In genomic region chr9:23222492-23222840, GRCm38 (mm10) we compare ENCODE assay signal across 8 mouse cellular contexts. TPM values are rescaled to one million over a fixed set of nuclear protein-coding genes. Genes with fewer than 3 reads are reported as not detected.
DNase-seq lines count a peak whose midpoint lies in the region; ATAC-seq and TF ChIP-seq lines count a peak whose summit lies in the region.

No protein-coding gene starts in this region.

- H3K27ac ChIP-seq in heart, adult 2 months = peak overlapping the region; percentile 50; the same call in 1 of the 2 replicates
- H3K27ac ChIP-seq in forebrain, embryonic 16.5 days (ENCODE audit: low read length) = peak overlapping the region; percentile 82
- H3K27ac ChIP-seq in intestine, postnatal 0 days (ENCODE audit: low read depth, low read length) = no peak overlapping the region
- H3K27ac ChIP-seq in liver, postnatal 0 days (ENCODE audit: low read depth) = no peak overlapping the region

- TF ChIP-seq EP300 in heart, adult 2 months (IDR thresholded peaks at IDR 0.05; ENCODE audit: insufficient read depth, low read depth, low read length) = no peak
- no peak for TF ChIP-seq EP300 in liver, postnatal 0 days (IDR thresholded peaks at IDR 0.05; ENCODE audit: low read depth)

- no peak for TF ChIP-seq CTCF in heart, adult 2 months (IDR thresholded peaks at IDR 0.05)
- TF ChIP-seq CTCF in intestine, postnatal 0 days (IDR thresholded peaks at IDR 0.05; ENCODE audit: low read depth) = no peak
- no peak for TF ChIP-seq CTCF in liver, postnatal 0 days (IDR thresholded peaks at IDR 0.05; ENCODE audit: low read depth)

- H3K9me3 ChIP-seq in forebrain, embryonic 16.5 days (ENCODE audit: control insufficient read depth, low read length) = no peaks in the 10 kb centered on the region
- no peaks in the 10 kb centered on the region for H3K9me3 ChIP-seq in intestine, postnatal 0 days (ENCODE audit: control insufficient read depth)
- H3K9me3 ChIP-seq in liver, postnatal 0 days (ENCODE audit: low read length) = no peaks in the 10 kb centered on the region

- no peaks in the 10 kb centered on the region for H3K36me3 ChIP-seq in heart, adult 2 months (ENCODE audit: control insufficient read depth, insufficient read depth, low read length)
- H3K36me3 ChIP-seq in forebrain, embryonic 16.5 days (ENCODE audit: control insufficient read depth, insufficient read depth) = no peaks in the 10 kb centered on the region
- no peaks in the 10 kb centered on the region for H3K36me3 ChIP-seq in intestine, postnatal 0 days (ENCODE audit: control insufficient read depth, insufficient read depth)
- H3K36me3 ChIP-seq in liver, postnatal 0 days (replicated peaks; ENCODE audit: insufficient read depth, low read length) = no peaks in the 10 kb centered on the region

- H3K79me2 ChIP-seq in heart, adult 2 months (replicated peaks; ENCODE audit: control insufficient read depth, insufficient read depth, low read length) = no peaks in the 10 kb centered on the region

- under 1% methylated on average over 26 of the region's 26 CpGs for WGBS in heart, adult 2 months
- under 1% methylated on average over 26 of the region's 26 CpGs for WGBS in forebrain, embryonic 16.5 days
- 0% methylated on average over 26 of the region's 26 CpGs for WGBS in intestine, postnatal 0 days
- 1% methylated on average over 25 of the region's 26 CpGs for WGBS in liver, postnatal 0 days (ENCODE audit: insufficient replicate concordance)

- H3K4me3 ChIP-seq in heart, adult 2 months = peak overlapping the region; percentile 72
- peak overlapping the region; percentile 82 for H3K4me3 ChIP-seq in forebrain, embryonic 16.5 days (replicated peaks; ENCODE audit: low read length)
- H3K4me3 ChIP-seq in intestine, postnatal 0 days (ENCODE audit: low read depth, low read length) = peak overlapping the region; percentile 66
- H3K4me3 ChIP-seq in liver, postnatal 0 days (ENCODE audit: low read depth, low read length) = peak overlapping the region; percentile 56

- peak; percentile 69 for ATAC-seq in forebrain, embryonic 16.5 days
- peak; percentile 69 for ATAC-seq in intestine, postnatal 0 days
- ATAC-seq in liver, postnatal 0 days = peak; percentile 54

- intact Hi-C loops in heart, adult 2 months (cut with DNase I) = no loop called here

- DNase-seq in heart, adult 2 months = peak; percentile 52 to 57
- no peak for DNase-seq in heart, adult 11 months
- peak; percentile 43 for DNase-seq in brain, adult 2 months (ENCODE audit: low read depth, low spot score)
- peak; percentile 35 for DNase-seq in liver, postnatal 0 days
- DNase-seq in ovary, adult 18-20 months (ENCODE audit: low spot score) = peak; percentile 44
- no peak for DNase-seq in B cell, adult 2 months

- H3K4me2 ChIP-seq in forebrain, embryonic 16.5 days (ENCODE audit: low read length) = peak overlapping the region; percentile 98
- H3K4me2 ChIP-seq in intestine, postnatal 0 days (replicated peaks; ENCODE audit: low read depth) = peak overlapping the region; percentile 98
- peak overlapping the region; percentile 79 for H3K4me2 ChIP-seq in liver, postnatal 0 days (ENCODE audit: low read depth, low read length)

- H3K4me1 ChIP-seq in heart, adult 2 months (ENCODE audit: control insufficient read depth, insufficient read depth, low read length) = no peaks in the 10 kb centered on the region; the same call in 1 of the 2 replicates
- peaks cover 16% of the 10 kb centered on the region for H3K4me1 ChIP-seq in forebrain, embryonic 16.5 days (replicated peaks; ENCODE audit: control insufficient read depth, insufficient read depth, low read length)
- H3K4me1 ChIP-seq in intestine, postnatal 0 days (replicated peaks; ENCODE audit: control insufficient read depth, insufficient read depth, low read length) = no peaks in the 10 kb centered on the region
- H3K4me1 ChIP-seq in liver, postnatal 0 days (ENCODE audit: insufficient read depth) = no peaks in the 10 kb centered on the region; the same call in 1 of the 2 replicates

- peak overlapping the region; percentile 75 for H3K9ac ChIP-seq in heart, adult 2 months (ENCODE audit: low read depth, low read length)
- peak overlapping the region; percentile 83 for H3K9ac ChIP-seq in forebrain, embryonic 16.5 days (replicated peaks; ENCODE audit: low read depth, low read length)
- peak overlapping the region; percentile 41 for H3K9ac ChIP-seq in intestine, postnatal 0 days (ENCODE audit: low read depth, low read length)
- peak overlapping the region; percentile 53 for H3K9ac ChIP-seq in liver, postnatal 0 days (replicated peaks)

- no peak for TF ChIP-seq POLR2A in heart, adult 2 months (IDR thresholded peaks at IDR 0.05; ENCODE audit: insufficient read depth, low read depth, low read length)

- peaks cover 2% of the 10 kb centered on the region for H3K27me3 ChIP-seq in heart, adult 2 months (ENCODE audit: control insufficient read depth, insufficient read depth, low read length)
- peaks cover 5% of the 10 kb centered on the region; the same call in 1 of the 2 replicates for H3K27me3 ChIP-seq in forebrain, embryonic 16.5 days (replicated peaks; ENCODE audit: control insufficient read depth, insufficient read depth, low read length)
- peaks cover 38% of the 10 kb centered on the region for H3K27me3 ChIP-seq in intestine, postnatal 0 days (replicated peaks; ENCODE audit: control insufficient read depth, insufficient read depth, low read length)
- H3K27me3 ChIP-seq in liver, postnatal 0 days (ENCODE audit: insufficient read depth, low read length) = peaks cover 44% of the 10 kb centered on the region

RNA-seq across cellular contexts. Expression of gene Bmper, which starts 0.4 kb away (rescaled TPM):
- total RNA-seq in heart, adult 2 months (2021) = 1 to 10 TPM; 2.6 to 4.3 TPM
- 1.9 and 2.6 TPM in 2 replicates for polyA plus RNA-seq in heart, adult 2 months (2012; rRNA removed)
- 13.6 and 15.9 TPM in 2 replicates for polyA plus RNA-seq in forebrain, embryonic 16.5 days (2015; fragmentation: Nextera tagmentation; extraction: Ambion mirVana)
- 4.1 and 4.2 TPM in 2 replicates for polyA plus RNA-seq in intestine, postnatal 0 days (2015; fragmentation: Nextera tagmentation; extraction: Ambion mirVana)
- 0.60 and 0.72 TPM in 2 replicates for polyA plus RNA-seq in liver, postnatal 0 days (2015; fragmentation: Nextera tagmentation; extraction: Ambion mirVana)

Comparison
In these comparisons a context has a peak if more than half of its experiments do, and no peak if none do; other contexts are left out.
1. DNase-seq: peak in heart, adult 2 months (2 of 2), brain, adult 2 months (single experiment), liver, postnatal 0 days (single experiment) and ovary, adult 18-20 months (single experiment); none in heart, adult 11 months (single experiment) and B cell, adult 2 months (0 of 2).
2. H3K27ac ChIP-seq: peak in heart, adult 2 months (single experiment) and forebrain, embryonic 16.5 days (single experiment); none in intestine, postnatal 0 days (single experiment) and liver, postnatal 0 days (single experiment).
3. Peak in every context shown above with its lines, with median percentiles within 50 percentile points of each other: H3K4me3 ChIP-seq, H3K9ac ChIP-seq, ATAC-seq and H3K4me2 ChIP-seq.